Mouse (Mus musculus) gastrocnemius, postnatal 4 days (tissue): ENCODE data around the gene Ipo5. TPM values are rescaled to one million over a fixed set of nuclear protein-coding genes. Genes with fewer than 3 reads are reported as not detected.

ENCODE experiments used
- DNase-seq, 2 experiments: peaks; one replicate each; pipeline ENCODE4 v3.0.0; 2021 to 2022; ENCODE audit warnings: low spot score in 2 of 2, mixed read lengths in 2 of 2
- long read RNA-seq, 2 experiments: library from polyadenylated mRNA; stranded (forward); transcript quantifications; one replicate each; pipeline ENCODE4 v2.0.0; 2021
- total RNA-seq, 2 experiments: library from RNA; stranded (reverse); gene quantifications; 2 replicates each; pipeline ENCODE4 v1.2.3; 2021

The Ipo5 gene
- 100 to 1,000 TPM; 111 to 112 TPM for total RNA-seq
- long read RNA-seq, experiment 1, full-length matches to known transcripts: 54 of 81 reads
- long read RNA-seq, experiment 1, partial matches to known transcripts: 22 of 81 reads
- long read RNA-seq, experiment 1, other reads (novel, unspliced or antisense): 5 of 81 reads
- long read RNA-seq, experiment 2, full-length matches to known transcripts: 60 of 103 reads
- long read RNA-seq, experiment 2, partial matches to known transcripts: 30 of 103 reads
- long read RNA-seq, experiment 2, other reads (novel, unspliced or antisense): 13 of 103 reads

DNA sequence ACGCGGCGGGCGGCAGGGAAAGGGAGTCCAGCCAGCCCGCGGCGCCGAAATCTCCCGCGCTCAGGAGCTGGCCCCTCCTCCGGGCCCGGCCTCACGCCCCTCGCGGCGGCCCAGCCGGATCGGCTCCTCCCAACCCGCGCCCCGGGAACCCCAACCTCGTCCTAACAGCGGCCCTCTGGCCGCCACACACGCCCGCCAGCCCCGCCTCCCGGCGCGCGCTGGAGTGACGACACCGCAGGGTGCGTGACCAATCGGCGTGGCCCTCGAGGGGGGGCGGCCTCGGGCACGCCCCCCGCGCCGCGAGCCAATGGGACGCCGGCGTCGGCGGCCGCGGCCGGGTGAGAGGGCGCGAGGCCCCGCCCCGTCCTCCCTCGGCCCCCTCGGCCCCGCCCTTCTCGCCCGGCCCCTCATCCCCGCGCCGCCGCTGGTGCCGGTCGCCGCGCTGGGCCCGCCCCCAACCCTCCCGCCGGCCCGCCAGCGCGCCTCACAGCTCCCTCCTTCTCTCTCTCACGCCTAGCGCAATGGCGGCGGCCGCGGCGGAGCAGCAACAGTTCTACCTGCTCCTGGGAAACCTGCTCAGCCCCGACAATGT, at the start of gene Ipo5:
Gene Ipo5, plus strand, starts transcription at position 492 of the 592 bp plus-strand sequence.
- DNase-seq: peak; percentile 97

DNA sequence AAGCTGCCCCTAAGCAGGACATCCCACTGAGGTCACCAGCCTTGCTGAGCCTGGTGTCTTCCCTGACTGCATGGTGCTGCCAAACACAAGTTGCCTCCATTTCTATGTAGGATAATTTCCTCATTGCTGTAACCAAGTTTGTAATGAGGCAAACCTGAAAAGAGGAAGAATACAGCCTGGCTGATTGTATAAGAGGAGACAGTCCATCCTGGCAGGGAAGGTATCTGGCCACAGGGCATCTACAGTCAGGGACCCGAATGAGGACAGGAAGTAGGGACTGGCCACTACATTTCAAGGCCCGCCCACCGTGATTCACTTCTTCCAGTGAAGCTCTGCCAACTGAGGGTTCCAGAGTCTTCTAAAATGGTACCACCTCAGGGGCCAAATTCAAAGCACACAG, 47.8 kb upstream of the Ipo5 start:
- no peak for DNase-seq

GRCm38 (mm10) chr14:120864896-120865295, 46.1 kb upstream of the Ipo5 start:
- no peak for DNase-seq

- DNase-seq: no peak
These were observed 44.5 kb upstream of the Ipo5 start for GRCm38 (mm10) chr14:120866573-120866972.

DNA sequence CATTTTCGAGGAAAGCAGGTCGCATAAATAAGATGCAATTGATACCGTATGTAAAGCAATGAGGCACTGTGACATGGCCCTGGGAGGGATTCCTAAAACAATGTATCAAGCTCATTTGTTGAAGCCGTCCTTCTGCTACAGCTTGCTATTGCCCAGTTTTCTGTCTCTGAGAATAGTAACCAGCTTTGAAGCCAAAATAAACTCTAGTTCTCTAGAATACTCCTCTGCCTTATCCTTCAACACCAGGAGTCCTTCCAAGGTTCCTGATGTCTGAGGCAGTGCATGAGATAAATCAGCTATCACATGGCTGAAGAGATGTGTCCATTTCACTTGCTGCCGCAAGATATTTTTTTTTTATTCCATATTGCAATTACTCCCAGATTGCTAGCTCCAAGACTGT, 43.9 kb upstream of the Ipo5 start:
- DNase-seq: no peak

GRCm38 (mm10) chr14:120868494-120868893, 42.5 kb upstream of the Ipo5 start:
- peak in 1 of 2 experiments; percentile 68 for DNase-seq

GRCm38 (mm10) chr14:120870736-120871135, 40.3 kb upstream of the Ipo5 start:
- DNase-seq: no peak

DNA sequence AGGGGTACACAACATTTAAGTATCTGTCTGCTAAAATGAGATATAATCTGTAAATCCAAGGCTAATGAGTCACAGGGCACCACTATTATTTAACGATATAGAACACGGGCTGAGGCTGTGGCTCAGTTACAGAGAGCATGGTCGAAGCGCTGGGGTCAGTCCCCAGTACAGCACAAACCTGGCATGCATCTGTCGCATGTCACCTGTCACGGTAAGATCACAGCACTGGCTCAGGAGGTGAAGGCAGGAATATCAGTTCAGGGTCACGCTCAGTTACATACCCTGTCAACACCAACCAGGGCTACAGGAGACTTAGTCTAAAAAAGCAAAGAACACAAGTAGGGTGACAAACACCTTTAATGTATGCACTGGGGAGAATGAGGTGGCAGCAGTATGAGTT, 36.6 kb upstream of the Ipo5 start:
- no peak for DNase-seq

DNA sequence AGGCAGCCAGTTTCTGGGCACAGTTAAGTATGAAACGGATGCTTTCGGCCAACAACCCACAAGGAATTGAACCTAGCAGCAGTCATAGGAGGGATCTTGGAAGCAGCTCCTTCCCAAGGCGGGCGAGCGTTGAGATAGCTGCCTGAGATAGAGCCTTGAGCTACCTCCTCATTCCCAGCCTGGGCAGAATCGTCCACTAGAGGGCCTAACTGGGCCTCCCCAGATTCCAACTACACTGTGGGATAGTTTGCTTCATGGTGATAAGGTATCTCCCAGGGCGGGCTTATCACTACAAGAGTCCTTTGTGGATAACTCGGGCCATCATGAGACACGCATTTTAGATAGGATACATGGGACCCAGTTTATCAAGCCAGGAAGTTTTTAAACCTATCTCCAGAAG, 35.9 kb upstream of the Ipo5 start:
- no peak for DNase-seq

DNA sequence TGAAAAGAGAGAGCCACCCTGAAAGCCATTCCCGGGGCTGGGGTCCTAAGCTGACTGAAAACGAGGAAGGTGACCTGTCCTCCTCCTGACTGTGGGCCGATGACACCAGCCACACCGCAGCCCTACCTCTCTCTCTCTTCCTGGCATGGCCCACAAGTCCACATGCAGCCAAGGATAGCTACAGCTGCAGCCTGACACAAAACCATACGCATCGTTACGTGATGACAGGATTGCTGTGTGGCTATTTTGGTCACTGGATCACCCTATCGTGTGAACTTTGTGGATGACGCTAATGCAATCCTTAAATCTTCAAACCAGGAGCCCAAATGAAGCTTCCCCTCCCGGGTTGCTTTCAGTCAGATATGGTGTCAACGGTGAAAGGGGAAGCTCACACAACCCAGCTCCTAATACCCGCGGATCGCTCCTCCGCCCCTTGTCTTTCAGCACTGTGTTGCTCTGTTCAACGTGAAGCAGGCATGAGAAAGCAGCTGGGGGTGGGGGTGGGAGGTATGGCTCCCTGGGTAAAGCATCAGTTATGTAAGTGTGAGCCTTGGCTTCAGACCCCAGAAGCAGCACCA, 35.1 kb upstream of the Ipo5 start:
- no peak for DNase-seq

DNA sequence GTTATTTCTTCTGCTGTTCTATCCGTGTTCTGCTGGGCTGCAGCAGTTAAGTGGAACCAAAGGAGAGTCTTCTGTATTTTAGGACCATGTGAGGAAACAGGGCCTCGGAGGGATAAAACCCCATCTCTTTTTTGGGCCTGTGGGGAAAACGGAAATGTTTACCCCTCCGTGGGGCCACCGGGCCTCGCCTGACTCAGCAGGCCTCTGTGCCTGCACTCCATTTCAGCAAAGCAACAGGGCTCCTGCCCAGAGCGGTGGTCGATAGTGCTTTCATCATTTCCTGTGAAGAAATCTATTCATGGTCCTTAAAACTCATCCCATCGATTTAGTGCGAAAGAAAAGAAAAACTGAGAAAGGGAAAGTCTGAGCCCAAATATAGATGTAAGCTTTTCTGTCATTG, 33.9 kb upstream of the Ipo5 start:
- no peak for DNase-seq

DNA sequence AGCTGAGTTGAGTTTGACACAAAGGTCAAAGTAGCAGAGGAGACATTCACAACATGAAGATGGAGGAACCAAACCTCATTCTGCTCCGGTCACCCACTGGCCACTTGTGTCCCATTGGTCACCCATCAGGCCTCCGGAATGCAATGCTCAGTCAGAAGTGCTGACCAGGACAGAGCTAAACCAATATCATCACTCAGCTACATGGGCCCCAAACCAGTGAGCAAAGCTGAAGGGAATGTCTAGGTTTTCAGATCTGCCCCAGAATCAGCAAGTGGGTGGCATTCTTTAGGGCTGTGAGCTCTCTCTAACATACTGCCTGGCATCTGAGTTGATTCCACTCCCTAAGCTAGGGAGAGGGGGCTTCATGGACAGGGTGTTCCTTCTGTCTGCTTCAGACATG, 32.0 kb upstream of the Ipo5 start:
- DNase-seq: no peak

GRCm38 (mm10) chr14:120880601-120881000, 30.4 kb upstream of the Ipo5 start:
- DNase-seq: no peak

DNA sequence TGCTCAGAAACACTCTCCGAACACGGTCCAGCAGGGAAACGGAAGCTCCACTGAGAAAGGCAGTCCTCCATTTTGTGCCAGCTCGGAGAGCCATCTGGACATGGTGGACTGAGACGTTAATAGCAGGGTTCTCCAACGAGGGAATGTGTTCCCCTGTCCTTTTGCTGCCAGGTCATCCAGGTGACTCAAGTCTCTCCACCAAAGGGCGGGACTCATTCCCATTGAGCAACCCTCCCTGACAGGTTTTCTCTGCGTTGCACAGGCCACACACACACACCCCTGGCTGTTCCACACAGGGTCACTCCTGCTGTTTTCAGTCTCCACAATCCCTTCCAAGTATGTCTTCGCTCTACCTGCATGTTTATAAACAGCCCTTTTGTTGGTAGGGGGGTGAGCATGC, 30.0 kb upstream of the Ipo5 start:
- DNase-seq: no peak

GRCm38 (mm10) chr14:120888681-120889080, 22.3 kb upstream of the Ipo5 start:
- no peak for DNase-seq

GRCm38 (mm10) chr14:120892369-120892768, 18.7 kb upstream of the Ipo5 start:
- DNase-seq: no peak

- DNase-seq: no peak
These were observed 14.4 kb upstream of the Ipo5 start for GRCm38 (mm10) chr14:120896613-120897012.

DNA sequence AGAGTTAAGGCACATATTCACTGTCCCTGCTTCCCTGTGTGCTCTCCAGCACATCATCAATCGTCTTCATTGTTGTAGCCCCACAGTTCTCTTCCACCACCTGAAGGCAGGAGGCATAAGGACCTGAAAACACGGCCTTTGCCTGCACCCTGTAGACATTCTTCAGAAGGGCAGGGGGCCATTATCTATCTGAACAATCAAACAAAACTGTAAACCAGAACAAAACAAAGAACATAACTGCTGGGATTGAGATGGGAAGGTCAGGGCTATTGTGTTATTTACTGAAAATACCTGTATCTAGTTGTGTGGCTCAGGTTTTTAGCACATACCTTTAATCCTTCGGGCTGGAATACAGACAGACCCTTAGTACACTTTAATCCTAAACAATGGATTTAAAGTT, 12.1 kb upstream of the Ipo5 start:
- no peak for DNase-seq

GRCm38 (mm10) chr14:120909396-120909795, 1.6 kb upstream of the Ipo5 start:
- no peak for DNase-seq

DNA sequence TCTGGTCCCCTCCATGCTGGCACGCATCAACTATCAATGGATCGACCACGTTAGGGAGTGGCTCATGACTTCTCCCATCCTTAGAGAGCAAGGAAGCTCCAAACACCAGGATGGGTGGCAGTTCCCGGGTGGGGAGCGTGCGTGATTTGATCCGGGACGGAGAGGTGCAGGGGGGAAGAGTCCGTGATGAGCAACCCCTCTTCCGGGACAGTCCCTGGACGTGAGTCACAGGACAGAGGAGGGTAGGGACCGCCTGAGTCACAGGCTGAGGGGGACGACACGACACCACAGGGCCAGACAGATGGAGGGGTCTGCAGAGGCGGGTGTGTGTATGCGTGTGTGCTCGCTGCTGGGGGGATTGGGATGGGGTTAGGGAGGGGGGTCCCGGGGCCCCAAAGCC, 704 bp upstream of the Ipo5 start:
- DNase-seq: peak; percentile 32 to 36

GRCm38 (mm10) chr14:120911388-120911901, 421 bp downstream of the Ipo5 start:
- peak; percentile 29 to 49 for DNase-seq

DNA sequence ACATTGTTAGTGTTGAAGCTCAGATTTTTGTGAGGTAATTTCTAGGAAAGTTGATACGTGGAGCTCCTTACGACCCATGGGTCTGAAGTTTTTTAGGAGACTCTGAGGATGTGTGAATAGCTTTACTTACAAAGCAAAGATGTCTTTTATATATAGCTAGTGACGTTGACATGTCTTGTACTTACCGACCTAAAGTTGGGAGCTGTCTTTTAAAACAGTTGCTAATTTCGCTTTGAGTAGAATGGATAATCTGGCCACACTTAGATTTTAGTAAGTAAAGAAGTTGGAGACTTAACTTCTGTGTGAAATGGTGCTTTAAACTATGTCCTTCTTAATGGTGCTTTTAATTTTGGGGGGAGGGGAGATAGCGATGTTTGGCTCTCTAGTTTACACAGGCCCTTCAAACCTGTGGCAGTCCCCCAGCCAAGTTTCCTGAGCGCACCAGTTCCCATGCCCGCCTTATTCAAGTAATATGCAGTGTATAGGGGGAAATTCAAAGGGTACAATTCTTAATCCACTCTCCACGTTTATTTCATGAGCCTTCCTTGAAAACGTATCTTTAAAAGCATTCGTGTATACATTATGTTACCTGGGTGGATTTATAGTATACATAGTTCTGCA, 1.2 kb downstream of the Ipo5 start:
- no peak for DNase-seq
